In the genomic region with DNA sequence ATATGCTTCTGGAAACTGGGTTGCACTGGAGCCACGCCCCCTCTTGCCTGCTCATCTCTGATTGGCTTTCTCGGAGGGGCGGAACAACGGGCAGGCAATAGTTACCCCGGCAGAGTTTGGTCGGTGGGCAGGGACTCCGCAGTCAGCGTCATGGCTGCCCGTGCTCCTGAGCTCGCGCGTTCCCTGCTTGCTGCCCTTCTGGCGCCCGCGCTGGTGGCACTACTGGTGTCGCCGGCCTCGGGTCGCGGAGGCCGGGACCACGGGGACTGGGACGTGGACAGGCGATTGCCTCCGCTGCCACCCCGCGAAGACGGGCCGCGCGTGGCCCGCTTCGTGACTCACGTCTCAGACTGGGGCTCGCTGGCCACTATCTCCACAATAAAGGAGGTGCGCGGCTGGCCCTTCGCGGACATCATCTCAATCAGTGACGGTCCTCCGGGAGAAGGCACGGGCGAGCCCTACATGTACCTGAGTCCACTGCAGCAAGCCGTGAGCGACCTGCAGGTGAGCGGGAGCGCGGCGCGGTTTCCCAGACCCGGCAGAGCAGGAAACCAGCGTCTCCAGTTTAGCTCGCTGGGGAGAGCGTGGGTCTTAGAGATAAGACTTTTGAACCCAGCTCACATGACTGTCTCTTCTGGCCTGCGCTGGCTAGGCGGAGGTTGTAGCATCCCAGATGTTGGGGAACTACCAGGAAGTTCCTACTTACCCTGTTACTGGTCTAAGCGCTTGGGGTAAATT, we compare ENCODE assay signal across 8 mouse cellular contexts. TPM values are rescaled to one million over a fixed set of nuclear protein-coding genes. Genes with fewer than 3 reads are reported as not detected.
A peak's percentile ranks its signal among the peaks of the same experiment; 100 is the strongest.
DNase-seq lines count a peak whose midpoint lies in the region; ATAC-seq and TF ChIP-seq lines count a peak whose summit lies in the region.

A gene (plus strand): TSS at position 112 of the 738 bp plus-strand sequence.

- peak; percentile 96 for DNase-seq in c-Kit-positive CD71-positive TER-119-positive erythroid progenitor cells, embryonic 14.5 days (ENCODE audit: low spot score)
- peak; percentile 96 for DNase-seq in heart, postnatal 10 days
- DNase-seq in layer of hippocampus, adult 11-12 months (ENCODE audit: low spot score) = peak; percentile 94
- peak; percentile 96 to 97 for DNase-seq in lung, adult 18-20 months
- peak; percentile 90 for DNase-seq in testis, postnatal 14 days (ENCODE audit: low spot score)

- ATAC-seq in forebrain, embryonic 13.5 days = peak; percentile 99
- ATAC-seq in neural tube, embryonic 15.5 days (ENCODE audit: low FRiP score) = peak; percentile 99

- H3K4me2 ChIP-seq in forebrain, embryonic 13.5 days = peak within 1 kb of the TSS; percentile 92
- H3K4me2 ChIP-seq in neural tube, embryonic 15.5 days = peak within 1 kb of the TSS; percentile 92

- peak within 1 kb of the TSS; percentile 75 for H3K9ac ChIP-seq in forebrain, embryonic 13.5 days
- peak within 1 kb of the TSS; percentile 78 for H3K9ac ChIP-seq in neural tube, embryonic 15.5 days (replicated peaks)

- intact Hi-C loops in heart, postnatal 10 days (cut with DNase I) = loop anchor here (10.0 kb wide), 1 partner anchor 369 kb away; no protein-coding TSS in a partner anchor

- no peak for TF ChIP-seq CTCF in E14TG2a.4 (conservative IDR thresholded peaks at IDR 0.05; ENCODE audit: low read length)

- H3K27ac ChIP-seq in forebrain, embryonic 13.5 days = no peak within 1 kb of the TSS
- H3K27ac ChIP-seq in neural tube, embryonic 15.5 days (replicated peaks) = peak within 1 kb of the TSS; percentile 65; the same call in 1 of the 2 replicates

- WGBS in forebrain, embryonic 13.5 days = under 1% methylated on average over 57 of the region's 57 CpGs
- whole genome bisulfite sequencing in neural tube, embryonic 15.5 days = under 1% methylated on average over 57 of the region's 57 CpGs

- peak within 1 kb of the TSS; percentile 90 for H3K4me3 ChIP-seq in E14TG2a.4 (replicated peaks; ENCODE audit: low read length)
- peak within 1 kb of the TSS; percentile 82 for H3K4me3 ChIP-seq in forebrain, embryonic 13.5 days
- peak within 1 kb of the TSS; percentile 82 for H3K4me3 ChIP-seq in neural tube, embryonic 15.5 days (replicated peaks)

- H3K4me1 ChIP-seq in E14TG2a.4 (replicated peaks; ENCODE audit: low read depth, low read length) = peaks cover 33% of the 10 kb centered on the region
- peaks cover 9% of the 10 kb centered on the region for H3K4me1 ChIP-seq in forebrain, embryonic 13.5 days
- H3K4me1 ChIP-seq in neural tube, embryonic 15.5 days = peaks cover 21% of the 10 kb centered on the region

- peaks cover 19% of the 10 kb centered on the region for H3K9me3 ChIP-seq in E14TG2a.4 (ENCODE audit: low read length)
- H3K9me3 ChIP-seq in forebrain, embryonic 13.5 days (replicated peaks) = no peaks in the 10 kb centered on the region
- H3K9me3 ChIP-seq in neural tube, embryonic 15.5 days (replicated peaks) = no peaks in the 10 kb centered on the region

- no peaks in the 10 kb centered on the region for H3K36me3 ChIP-seq in E14TG2a.4 (ENCODE audit: insufficient read depth, low read length)
- H3K36me3 ChIP-seq in forebrain, embryonic 13.5 days (ENCODE audit: poor library complexity, severe bottlenecking) = no peaks in the 10 kb centered on the region
- H3K36me3 ChIP-seq in neural tube, embryonic 15.5 days = no peaks in the 10 kb centered on the region

- peaks cover 46% of the 10 kb centered on the region for H3K27me3 ChIP-seq in E14TG2a.4 (ENCODE audit: insufficient read depth, low read length)
- H3K27me3 ChIP-seq in forebrain, embryonic 13.5 days = peaks cover 32% of the 10 kb centered on the region
- H3K27me3 ChIP-seq in neural tube, embryonic 15.5 days (replicated peaks) = peaks cover 19% of the 10 kb centered on the region

RNA-seq across cellular contexts. Expression of the gene that starts here (rescaled TPM):
- 21.2 and 21.5 TPM in 2 replicates for polyA plus RNA-seq in forebrain, embryonic 13.5 days (2015; fragmentation: Nextera tagmentation; extraction: Ambion mirVana)
- 10 to 100 TPM; 34.8 to 36.1 TPM for total RNA-seq in heart, postnatal 10 days (2021)
- polyA plus RNA-seq in neural tube, embryonic 15.5 days (2015; fragmentation: Nextera tagmentation; extraction: Ambion mirVana) = 45.7 and 47.1 TPM in 2 replicates
